Mouse (Mus musculus) right cerebral cortex, postnatal 14 days (tissue): ENCODE data around the gene Cyp2b10.
"Not testable (repeated sequence)": the region's sequence is repeated elsewhere in the genome, so short reads cannot be mapped to it uniquely, and the experiment has no call there.

Source experiments
- DNase-seq: peaks from one replicate; pipeline ENCODE4 v3.0.0; 2022

Gene Cyp2b10

DNA sequence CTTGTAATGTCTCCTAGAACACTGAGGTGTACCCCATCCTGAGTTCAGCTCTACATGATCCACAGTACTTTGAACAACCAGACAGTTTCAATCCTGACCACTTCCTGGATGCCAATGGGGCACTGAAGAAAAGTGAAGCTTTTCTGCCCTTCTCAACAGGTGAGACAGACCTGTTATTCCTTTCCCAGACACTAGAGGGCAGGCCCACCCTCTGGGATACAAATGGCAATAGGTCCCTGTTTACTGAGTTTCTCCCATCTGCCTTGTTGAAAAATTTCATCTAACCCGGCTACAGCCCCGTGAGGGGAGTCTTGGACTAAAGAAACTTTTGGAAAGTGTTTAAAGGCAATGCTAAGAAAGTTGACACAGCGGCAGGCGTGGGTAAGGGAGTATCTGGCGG, 19.9 kb downstream of the Cyp2b10 start:
- not testable (repeated sequence) for DNase-seq

DNA sequence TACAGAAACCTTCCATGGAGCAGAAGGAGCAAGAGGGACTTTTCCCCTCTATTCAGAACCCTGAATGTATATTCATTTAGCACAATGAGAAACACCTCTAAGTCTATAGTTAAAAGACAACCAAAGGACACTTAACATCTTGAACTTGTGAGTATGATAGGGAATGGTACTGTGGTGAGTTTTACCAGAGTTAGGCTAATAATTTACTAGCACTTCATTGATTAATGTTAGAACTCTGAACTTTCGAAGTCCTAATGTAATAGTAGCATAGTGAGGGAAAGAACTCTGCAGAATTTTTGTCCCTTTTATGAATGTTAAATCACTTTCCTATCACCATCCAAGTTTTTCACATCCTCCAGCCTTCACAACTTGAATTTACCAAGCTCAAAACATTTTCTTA, 22.0 kb downstream of the Cyp2b10 start:
- DNase-seq: no peak

DNA sequence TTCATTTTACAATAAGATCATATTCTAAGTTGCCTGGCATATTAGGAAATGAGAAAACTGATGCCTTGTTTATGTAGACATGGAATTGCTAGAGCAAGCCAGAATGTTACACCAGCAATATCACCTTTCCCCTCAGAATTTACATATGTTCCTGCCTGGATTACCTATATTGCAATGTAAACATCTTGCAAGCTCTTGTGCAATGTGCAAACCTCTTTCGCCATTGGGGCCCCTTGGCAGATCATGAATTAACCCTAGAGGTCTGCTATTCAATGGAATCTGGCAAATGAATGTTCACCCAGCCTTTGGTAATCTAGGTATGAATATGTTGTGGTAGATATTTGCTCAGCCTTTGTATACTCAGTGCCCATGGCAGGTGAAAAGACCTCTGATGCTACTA, 47.9 kb downstream of the Cyp2b10 start:
- no peak for DNase-seq
